Mouse (Mus musculus): ENCODE measurements around the gene Tmem259.

DNA sequence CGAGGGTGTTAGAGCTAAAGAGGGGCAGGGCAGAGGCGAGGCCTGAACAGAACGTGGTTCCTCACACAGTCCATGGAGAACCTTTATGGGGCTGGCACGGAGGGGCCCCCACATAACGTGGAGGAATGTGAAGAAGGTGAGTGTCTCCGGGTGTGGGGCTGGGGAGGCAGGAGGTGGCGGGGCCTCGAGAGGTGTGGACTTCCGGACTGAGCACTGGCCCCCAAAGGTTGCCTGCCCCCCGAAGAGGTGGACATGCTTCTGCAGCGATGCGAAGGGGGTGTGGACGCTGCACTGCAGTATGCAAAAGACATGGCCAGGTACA is 37.2 kb upstream of the Tmem259 start:
- no peak for TF ChIP-seq CTCF (conservative IDR thresholded peaks at IDR 0.05; ENCODE audit: insufficient read depth, insufficient read length, low read depth, low read length)
- no peak for TF ChIP-seq POLR2A (IDR thresholded peaks at IDR 0.05; ENCODE audit: low read depth, low read length)
